Mouse (Mus musculus): ENCODE data around the gene Tmem220. TPM values are rescaled to one million over a fixed set of nuclear protein-coding genes. Genes with fewer than 3 reads are reported as not detected.

The Tmem220 gene
- 0.45 and 0.93 TPM in 2 replicates for polyA plus RNA-seq (2012; rRNA removed)

GRCm38 (mm10) chr11:67024867-67025477 is at the start of gene Tmem220:
Tmem220 (plus strand) TSS chr11:67025154.
- TF ChIP-seq POLR2A (IDR thresholded peaks at IDR 0.05; ENCODE audit: borderline replicate concordance, extremely low read depth, insufficient read depth, insufficient read length, poor library complexity, severe bottlenecking) = 0 out of 2 replicates have a peak, but pooled peaks have one; percentile 19
- TF ChIP-seq CTCF (IDR thresholded peaks at IDR 0.05; ENCODE audit: borderline replicate concordance, extremely low read depth, insufficient read depth, insufficient read length) = peak; percentile 84

GRCm38 (mm10) chr11:66975606-66976330 is 49.2 kb upstream of the Tmem220 start:
- no peak for DNase-seq (ENCODE audit: low read depth)
- no peak for TF ChIP-seq CTCF (IDR thresholded peaks at IDR 0.05; ENCODE audit: borderline replicate concordance, extremely low read depth, insufficient read depth, insufficient read length)
- TF ChIP-seq POLR2A (IDR thresholded peaks at IDR 0.05; ENCODE audit: borderline replicate concordance, extremely low read depth, insufficient read depth, insufficient read length, poor library complexity, severe bottlenecking) = no peak

More at GRCm38 (mm10) chr11:67024867-67025477, at the start of gene Tmem220:
- DNase-seq (ENCODE audit: low read depth) = peak; percentile 96

DNA sequence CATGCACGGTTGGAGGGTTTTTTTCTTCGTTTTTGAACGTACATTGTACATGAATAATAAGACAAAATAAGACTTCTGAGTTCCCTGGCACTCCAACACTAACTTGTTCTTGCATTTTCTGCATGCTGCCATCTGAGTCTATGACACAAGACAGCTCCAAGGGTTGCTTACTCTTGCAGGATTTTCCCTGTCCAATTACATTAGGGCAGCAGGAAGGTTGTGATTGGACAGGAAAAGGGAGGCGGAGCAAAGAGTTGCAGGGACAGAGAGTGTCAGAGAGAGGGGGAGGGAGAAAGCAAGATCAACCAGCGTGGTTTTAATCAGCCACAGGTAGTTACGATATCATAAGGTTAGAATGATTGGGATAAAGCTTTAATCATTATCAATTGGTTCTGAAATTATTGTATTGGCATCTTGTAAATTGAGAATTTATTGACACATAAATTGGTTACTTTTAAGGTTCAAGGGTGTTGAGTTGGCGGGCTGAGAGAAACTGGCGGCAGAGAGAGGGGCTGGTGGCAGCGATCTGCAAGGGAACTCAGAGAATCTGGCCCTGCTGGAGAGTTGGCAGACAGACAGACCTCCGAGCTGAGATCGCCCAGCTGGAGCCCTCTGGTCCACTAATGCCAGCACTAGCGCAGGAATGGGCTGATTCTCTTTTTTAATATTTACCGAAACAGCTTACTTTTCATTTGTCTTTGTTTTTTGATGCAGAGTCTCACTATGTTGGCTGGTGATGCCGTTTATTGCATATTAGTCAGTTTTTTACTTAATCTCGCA is 43.4 kb upstream of the Tmem220 start:
- no peak for TF ChIP-seq POLR2A (IDR thresholded peaks at IDR 0.05; ENCODE audit: borderline replicate concordance, extremely low read depth, insufficient read depth, insufficient read length, poor library complexity, severe bottlenecking)
- no peak for TF ChIP-seq CTCF (IDR thresholded peaks at IDR 0.05; ENCODE audit: borderline replicate concordance, extremely low read depth, insufficient read depth, insufficient read length)
- DNase-seq (ENCODE audit: low read depth) = peak; percentile 38

DNA sequence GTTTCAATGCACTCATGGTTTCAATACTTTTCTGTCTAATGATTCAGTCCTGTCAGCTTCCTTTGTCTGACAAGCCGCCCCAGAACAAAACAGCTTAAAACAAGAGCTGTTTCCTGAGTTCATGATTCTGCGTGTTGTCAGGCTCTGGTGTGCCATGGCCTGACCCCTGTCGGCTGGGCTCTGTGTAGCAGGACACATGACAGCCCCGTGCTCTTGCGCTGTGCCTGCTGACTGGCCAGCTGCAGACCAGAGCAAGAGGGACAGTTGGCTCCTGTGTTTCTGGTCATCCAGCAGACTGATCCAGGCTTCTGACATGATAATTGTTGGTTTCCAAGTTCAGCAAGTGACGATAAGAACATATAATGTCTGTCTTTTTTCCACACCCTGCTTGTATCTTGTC is 42.2 kb upstream of the Tmem220 start:
- DNase-seq (ENCODE audit: low read depth) = peak; percentile 37
- peak; percentile 51; the same call in 1 of the 2 replicates for TF ChIP-seq CTCF (IDR thresholded peaks at IDR 0.05; ENCODE audit: borderline replicate concordance, extremely low read depth, insufficient read depth, insufficient read length)
- TF ChIP-seq POLR2A (IDR thresholded peaks at IDR 0.05; ENCODE audit: borderline replicate concordance, extremely low read depth, insufficient read depth, insufficient read length, poor library complexity, severe bottlenecking) = no peak

GRCm38 (mm10) chr11:66983422-66984164 is 41.4 kb upstream of the Tmem220 start:
- TF ChIP-seq CTCF (IDR thresholded peaks at IDR 0.05; ENCODE audit: borderline replicate concordance, extremely low read depth, insufficient read depth, insufficient read length) (no peak), POLR2A (IDR thresholded peaks at IDR 0.05; ENCODE audit: borderline replicate concordance, extremely low read depth, insufficient read depth, insufficient read length, poor library complexity, severe bottlenecking) (no peak)
- no peak for DNase-seq (ENCODE audit: low read depth)

DNA sequence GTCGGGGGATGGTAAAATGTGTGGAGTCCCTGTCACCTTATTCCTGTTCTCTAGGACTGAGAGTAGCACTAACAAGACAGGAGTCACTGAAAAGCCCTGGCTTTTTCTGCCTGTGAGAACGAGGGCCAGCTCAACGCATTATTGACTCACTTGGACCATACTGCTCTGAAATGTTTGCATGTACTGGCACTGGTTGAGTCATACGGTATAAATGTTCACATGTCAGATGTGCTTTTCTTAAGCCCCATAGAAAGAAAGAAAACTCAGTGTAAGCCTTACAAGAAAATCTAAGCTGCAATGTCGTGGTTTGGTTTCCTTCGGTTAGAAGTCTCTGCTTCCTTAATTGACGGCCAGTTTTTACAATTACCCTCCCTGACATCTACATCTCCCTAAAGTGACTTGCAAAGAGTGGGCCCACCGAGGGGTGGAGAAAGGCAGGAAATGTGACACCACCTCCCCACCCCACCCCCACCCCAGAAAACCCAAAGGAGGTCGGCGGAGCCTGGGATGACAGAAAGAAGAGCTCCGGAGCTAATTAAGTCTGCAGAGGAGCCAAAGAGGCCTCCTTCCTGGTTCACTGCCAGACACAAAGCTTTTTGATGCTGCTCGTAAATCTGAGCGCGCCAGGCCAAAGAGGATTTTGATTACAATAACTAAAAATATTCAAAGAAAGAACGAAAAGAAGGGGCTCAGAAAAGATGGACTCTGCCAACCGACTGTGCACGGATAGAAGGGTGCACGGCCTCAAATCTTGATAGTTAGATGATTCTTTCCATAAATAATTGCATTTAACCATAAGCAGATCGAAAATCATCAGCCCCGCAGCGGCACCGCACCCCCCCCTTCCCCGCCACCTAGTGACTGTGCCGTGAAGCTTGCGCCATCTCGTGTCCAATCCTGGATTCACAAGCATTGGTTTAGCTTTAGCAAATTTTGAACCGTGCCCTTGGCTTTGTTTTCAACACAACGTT is 40.5 kb upstream of the Tmem220 start:
- peak; percentile 95 for DNase-seq (ENCODE audit: low read depth)
- TF ChIP-seq POLR2A (IDR thresholded peaks at IDR 0.05; ENCODE audit: borderline replicate concordance, extremely low read depth, insufficient read depth, insufficient read length, poor library complexity, severe bottlenecking) = no peak
- peak; percentile 93 for TF ChIP-seq CTCF (IDR thresholded peaks at IDR 0.05; ENCODE audit: borderline replicate concordance, extremely low read depth, insufficient read depth, insufficient read length)

GRCm38 (mm10) chr11:66985136-66985702 is 39.7 kb upstream of the Tmem220 start:
- no peak for TF ChIP-seq POLR2A (IDR thresholded peaks at IDR 0.05; ENCODE audit: borderline replicate concordance, extremely low read depth, insufficient read depth, insufficient read length, poor library complexity, severe bottlenecking)
- DNase-seq (ENCODE audit: low read depth) = no peak

DNA sequence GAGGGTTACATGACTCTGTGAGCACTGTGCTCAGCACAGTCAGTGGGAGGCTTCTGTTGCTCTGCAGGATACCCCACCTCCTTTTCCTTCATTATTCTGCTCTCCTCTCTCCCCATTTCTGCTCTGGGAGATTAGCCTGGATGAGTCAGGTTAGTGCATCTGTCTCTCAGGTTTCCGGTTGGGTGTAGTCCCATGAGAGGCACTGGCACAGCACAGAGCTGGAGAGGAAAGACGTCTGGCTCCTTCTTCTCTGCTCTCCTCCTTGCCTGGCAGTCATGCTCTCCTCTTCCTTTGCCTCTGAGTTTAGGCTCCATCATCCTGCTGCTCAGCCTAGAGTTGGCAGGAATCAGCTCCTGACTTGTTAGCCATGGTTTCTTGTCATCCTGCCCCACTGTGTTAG is 32.8 kb upstream of the Tmem220 start:
- DNase-seq (ENCODE audit: low read depth) = no peak
- TF ChIP-seq CTCF (IDR thresholded peaks at IDR 0.05; ENCODE audit: borderline replicate concordance, extremely low read depth, insufficient read depth, insufficient read length) (no peak), POLR2A (IDR thresholded peaks at IDR 0.05; ENCODE audit: borderline replicate concordance, extremely low read depth, insufficient read depth, insufficient read length, poor library complexity, severe bottlenecking) (no peak)

GRCm38 (mm10) chr11:66993674-66994073 is 31.3 kb upstream of the Tmem220 start:
- peak; percentile 46 for DNase-seq (ENCODE audit: low read depth)
- TF ChIP-seq POLR2A (IDR thresholded peaks at IDR 0.05; ENCODE audit: borderline replicate concordance, extremely low read depth, insufficient read depth, insufficient read length, poor library complexity, severe bottlenecking) (no peak), CTCF (IDR thresholded peaks at IDR 0.05; ENCODE audit: borderline replicate concordance, extremely low read depth, insufficient read depth, insufficient read length) (no peak)
